Mouse (Mus musculus) liver, postnatal 0 days (tissue): ENCODE data around the gene Galt. TPM values are rescaled to one million over a fixed set of nuclear protein-coding genes. Genes with fewer than 3 reads are reported as not detected.
"Not testable (repeated sequence)": the region's sequence is repeated elsewhere in the genome, so short reads cannot be mapped to it uniquely, and the experiment has no call there.

ENCODE experiments used
- ATAC-seq: fragments of 200-750 bp; cut with Nextera tagmentation; 2 replicates; pipeline ENCODE4 v1.8.0; 2017; ENCODE audit warnings: mild to moderate bottlenecking, moderate library complexity
- DNase-seq: peaks from one replicate; pipeline ENCODE4 v3.0.0-alpha.2; 2016
- H3K27ac ChIP-seq: fragments of 300-500 bp; sonication (generic); 2 replicates; pipeline ENCODE4 v1.5.1; 2014; ENCODE audit warnings: antibody characterized with exemption, moderate library complexity, mild to moderate bottlenecking, low read depth
- H3K27me3 ChIP-seq: fragments of 300-500 bp; sonication (generic); 2 replicates; pipeline ENCODE4 v1.6.1; 2014; ENCODE audit warnings: low read length, control low read depth, mixed read lengths; ENCODE audit not compliant: insufficient read depth
- H3K36me3 ChIP-seq: fragments of 300-500 bp; sonication (generic); replicated peaks from 2 replicates; pipeline ENCODE4 v1.6.1; 2014; ENCODE audit warnings: mild to moderate bottlenecking, control low read depth, low read length, moderate library complexity, mixed read lengths; ENCODE audit not compliant: insufficient read depth
- H3K4me1 ChIP-seq: fragments of 300-500 bp; sonication (generic); 2 replicates; pipeline ENCODE4 v1.6.1; 2014; ENCODE audit warnings: antibody characterized with exemption, mild to moderate bottlenecking, control low read depth; ENCODE audit not compliant: insufficient read depth
- H3K4me2 ChIP-seq: fragments of 300-500 bp; sonication (generic); 2 replicates; pipeline ENCODE4 v1.6.1; 2014; ENCODE audit warnings: low read depth, mild to moderate bottlenecking, low read length, moderate library complexity, mixed read lengths
- H3K4me3 ChIP-seq: fragments of 300-500 bp; sonication (generic); 2 replicates; pipeline ENCODE4 v1.5.1; 2014; ENCODE audit warnings: low read depth, low read length
- H3K9ac ChIP-seq: fragments of 300-500 bp; sonication (generic); replicated peaks from 2 replicates; pipeline ENCODE4 v1.6.1; 2014; ENCODE audit warnings: mild to moderate bottlenecking, moderate library complexity
- H3K9me3 ChIP-seq: fragments of 300-500 bp; sonication (generic); 2 replicates; pipeline ENCODE4 v1.6.1; 2016; ENCODE audit warnings: mild to moderate bottlenecking, control low read depth, low read length, mixed read lengths
- WGBS: fragments of 180-500 bp; shearing (Covaris S2); extraction: QIAGEN DNeasy Blood & Tissue Kit; methylation state at CpG from one replicate; pipeline ENCODE4 v1.1.7; 2014; ENCODE audit not compliant: insufficient replicate concordance; 5-methylcytosine and 5-hydroxymethylcytosine counted together
- polyA plus RNA-seq: library from polyadenylated mRNA; unstranded; fragments of >200 nt; fragmentation: Nextera tagmentation; extraction: Ambion mirVana; gene quantifications from 2 replicates; pipeline ENCODE4 v1.2.1, GENCODE M21; 2015

Galt gene
- polyA plus RNA-seq, 1 experiment from 2014 or later = 40.9 TPM

GRCm38 (mm10) chr4:41773502-41773901, 18.5 kb downstream of the Galt start:
- H3K36me3 ChIP-seq, H3K9me3 ChIP-seq, H3K4me1 ChIP-seq, H3K9ac ChIP-seq, H3K27me3 ChIP-seq, ATAC-seq: not testable (repeated sequence)
- peak overlapping the region; percentile 55; the same call in 1 of the 2 replicates for H3K4me2 ChIP-seq
- peak overlapping the region; percentile 40 for H3K4me3 ChIP-seq
- peak overlapping the region; percentile 52; the same call in 1 of the 2 replicates for H3K27ac ChIP-seq
- DNase-seq = peak; percentile 70
- 2% methylated on average over 9 of the region's 25 CpGs for WGBS

- not testable (repeated sequence) for H3K9ac ChIP-seq, H3K36me3 ChIP-seq, ATAC-seq, H3K4me1 ChIP-seq, H3K27me3 ChIP-seq, H3K9me3 ChIP-seq
- Histone ChIP-seq H3K4me2 (peak within 1 kb of the TSS; percentile 55), H3K27ac (peak within 1 kb of the TSS; percentile 52; the same call in 1 of the 2 replicates), H3K4me3 (peak within 1 kb of the TSS; percentile 40)
- DNase-seq = peak; percentile 84
- 5% methylated on average over 12 of the region's 14 CpGs for WGBS
These were observed 19.0 kb downstream of the Galt start, which contains the start of gene Ccl27a for GRCm38 (mm10) chr4:41774002-41774401. Gene Ccl27a (minus strand): TSS chr4:41774247.

GRCm38 (mm10) chr4:41774506-41774905, 19.5 kb downstream of the Galt start:
- not testable (repeated sequence) for H3K4me1 ChIP-seq, DNase-seq, H3K27ac ChIP-seq, ATAC-seq, H3K9me3 ChIP-seq, H3K9ac ChIP-seq, H3K36me3 ChIP-seq, H3K27me3 ChIP-seq
- peak overlapping the region; percentile 40; the same call in 1 of the 2 replicates for H3K4me3 ChIP-seq
- peak overlapping the region; percentile 47; the same call in 1 of the 2 replicates for H3K4me2 ChIP-seq
- 79% methylated on average over 3 of the region's 3 CpGs for WGBS

GRCm38 (mm10) chr4:41775840-41776239, 20.8 kb downstream of the Galt start:
- WGBS = 77% methylated on average over 1 of the region's 1 CpGs
- not testable (repeated sequence) for H3K4me3 ChIP-seq, H3K4me2 ChIP-seq, H3K27ac ChIP-seq, DNase-seq, H3K9me3 ChIP-seq, H3K36me3 ChIP-seq, H3K27me3 ChIP-seq, H3K9ac ChIP-seq, ATAC-seq, H3K4me1 ChIP-seq

GRCm38 (mm10) chr4:41781271-41781670, 26.2 kb downstream of the Galt start:
- not testable (repeated sequence) for H3K9ac ChIP-seq, H3K9me3 ChIP-seq, DNase-seq, H3K36me3 ChIP-seq, H3K4me1 ChIP-seq, H3K4me3 ChIP-seq, H3K4me2 ChIP-seq, H3K27ac ChIP-seq, ATAC-seq, H3K27me3 ChIP-seq
- WGBS = 24% methylated on average over 6 of the region's 9 CpGs

- H3K36me3 ChIP-seq, H3K4me3 ChIP-seq, H3K27ac ChIP-seq, ATAC-seq, H3K9ac ChIP-seq, H3K4me2 ChIP-seq, H3K4me1 ChIP-seq, H3K27me3 ChIP-seq, DNase-seq, H3K9me3 ChIP-seq: not testable (repeated sequence)
- WGBS = 28% methylated on average over 14 of the region's 21 CpGs
These were observed 26.9 kb downstream of the Galt start for GRCm38 (mm10) chr4:41781748-41782485.

- ATAC-seq, H3K9ac ChIP-seq, H3K4me1 ChIP-seq, H3K27me3 ChIP-seq, H3K36me3 ChIP-seq, H3K9me3 ChIP-seq, H3K4me2 ChIP-seq, DNase-seq, H3K27ac ChIP-seq, H3K4me3 ChIP-seq: not testable (repeated sequence)
- WGBS = 47% methylated on average over 4 of the region's 4 CpGs
These were observed 27.7 kb downstream of the Galt start for GRCm38 (mm10) chr4:41782711-41783110.

GRCm38 (mm10) chr4:41783197-41783596, 28.2 kb downstream of the Galt start:
- not testable (repeated sequence) for ATAC-seq, H3K36me3 ChIP-seq, H3K4me3 ChIP-seq, H3K4me2 ChIP-seq, H3K4me1 ChIP-seq, H3K9me3 ChIP-seq, H3K27me3 ChIP-seq, DNase-seq, H3K9ac ChIP-seq, H3K27ac ChIP-seq
- whole genome bisulfite sequencing = 54% methylated on average over 2 of the region's 3 CpGs
